Mouse (Mus musculus): Measurements from ENCODE around the gene Dusp1.

The Dusp1 gene

GRCm38 (mm10) chr17:26528751-26529150, 33.2 kb downstream of the Dusp1 start:
- no peak for DNase-seq (ENCODE audit: extremely low read depth, low read depth, low spot score)

GRCm38 (mm10) chr17:26527291-26527690, 34.6 kb downstream of the Dusp1 start:
- no peak for DNase-seq (ENCODE audit: extremely low read depth, low read depth, low spot score)

- DNase-seq (ENCODE audit: extremely low read depth, low read depth, low spot score) = no peak
Observed at GRCm38 (mm10) chr17:26525316-26525715, 36.6 kb downstream of the Dusp1 start.

GRCm38 (mm10) chr17:26524801-26525200, 37.1 kb downstream of the Dusp1 start:
- DNase-seq (ENCODE audit: extremely low read depth, low read depth, low spot score) = no peak

GRCm38 (mm10) chr17:26524316-26524715, 37.6 kb downstream of the Dusp1 start:
- no peak for DNase-seq (ENCODE audit: extremely low read depth, low read depth, low spot score)

GRCm38 (mm10) chr17:26522711-26523110, 39.2 kb downstream of the Dusp1 start:
- DNase-seq (ENCODE audit: extremely low read depth, low read depth, low spot score) = no peak

GRCm38 (mm10) chr17:26518306-26518705, 43.6 kb downstream of the Dusp1 start:
- no peak for DNase-seq (ENCODE audit: extremely low read depth, low read depth, low spot score)

GRCm38 (mm10) chr17:26515675-26516074, 46.3 kb downstream of the Dusp1 start:
- DNase-seq (ENCODE audit: extremely low read depth, low read depth, low spot score) = no peak

- no peak for DNase-seq (ENCODE audit: extremely low read depth, low read depth, low spot score)
Observed at GRCm38 (mm10) chr17:26514581-26515030, 47.3 kb downstream of the Dusp1 start.

GRCm38 (mm10) chr17:26513459-26514290, 48.3 kb downstream of the Dusp1 start:
- DNase-seq (ENCODE audit: extremely low read depth, low read depth, low spot score) = no peak

GRCm38 (mm10) chr17:26512961-26513360, 49.0 kb downstream of the Dusp1 start:
- DNase-seq (ENCODE audit: extremely low read depth, low read depth, low spot score) = no peak

- DNase-seq (ENCODE audit: extremely low read depth, low read depth, low spot score) = no peak
Observed at GRCm38 (mm10) chr17:26511816-26512774, 49.8 kb downstream of the Dusp1 start.

GRCm38 (mm10) chr17:26511256-26511655, 50.7 kb downstream of the Dusp1 start:
- DNase-seq (ENCODE audit: extremely low read depth, low read depth, low spot score) = no peak

- no peak for DNase-seq (ENCODE audit: extremely low read depth, low read depth, low spot score)
Observed at GRCm38 (mm10) chr17:26510146-26511045, 51.5 kb downstream of the Dusp1 start.

GRCm38 (mm10) chr17:26508961-26509771, 52.8 kb downstream of the Dusp1 start:
- DNase-seq (ENCODE audit: extremely low read depth, low read depth, low spot score) = no peak

- no peak for DNase-seq (ENCODE audit: extremely low read depth, low read depth, low spot score)
Observed at GRCm38 (mm10) chr17:26508345-26508960, 53.5 kb downstream of the Dusp1 start.

GRCm38 (mm10) chr17:26507966-26508344, 54.0 kb downstream of the Dusp1 start:
- no peak for DNase-seq (ENCODE audit: extremely low read depth, low read depth, low spot score)

- no peak for DNase-seq (ENCODE audit: extremely low read depth, low read depth, low spot score)
Observed at GRCm38 (mm10) chr17:26506997-26507871, 54.7 kb downstream of the Dusp1 start.
